Mouse (Mus musculus) kidney, adult 18-20 months (tissue): ENCODE measurements around the gene Mgl2.
"Not testable (repeated sequence)": the region's sequence is repeated elsewhere in the genome, so short reads cannot be mapped to it uniquely, and the experiment has no call there.

Experiments used
- DNase-seq: peaks from one replicate; pipeline ENCODE4 v3.0.0; 2021

Mgl2 gene

GRCm38 (mm10) chr11:70129926-70130379 is at the start of gene Mgl2:
Gene Mgl2 (plus strand): TSS chr11:70130329.
- no peak for DNase-seq

- no peak for DNase-seq
These were observed 49.1 kb upstream of the Mgl2 start for GRCm38 (mm10) chr11:70080803-70081590.

GRCm38 (mm10) chr11:70084563-70084962 is 45.6 kb upstream of the Mgl2 start:
- DNase-seq, result no peak

GRCm38 (mm10) chr11:70091986-70092783 is 37.9 kb upstream of the Mgl2 start, which contains the start of gene Asgr2:
Gene Asgr2 (plus strand): TSS chr11:70092644.
- DNase-seq, result no peak

- DNase-seq, result no peak
These were observed 32.7 kb upstream of the Mgl2 start for GRCm38 (mm10) chr11:70097396-70097795.

- DNase-seq, result no peak
These were observed 31.0 kb upstream of the Mgl2 start for GRCm38 (mm10) chr11:70099102-70099501.

- DNase-seq, result no peak
These were observed 30.3 kb upstream of the Mgl2 start for GRCm38 (mm10) chr11:70099809-70100208.

GRCm38 (mm10) chr11:70103701-70104315 is 26.3 kb upstream of the Mgl2 start:
- DNase-seq, result no peak

GRCm38 (mm10) chr11:70107085-70107484 is 23.0 kb upstream of the Mgl2 start:
- DNase-seq, result no peak

- peak; percentile 53 for DNase-seq
These were observed 20.0 kb upstream of the Mgl2 start for GRCm38 (mm10) chr11:70110146-70110545.

- DNase-seq, result no peak
These were observed 15.6 kb upstream of the Mgl2 start for GRCm38 (mm10) chr11:70114562-70114961.

- DNase-seq, result no peak
These were observed 14.2 kb upstream of the Mgl2 start for GRCm38 (mm10) chr11:70115901-70116300.

- DNase-seq, result not testable (repeated sequence)
These were observed 4.9 kb downstream of the Mgl2 start for GRCm38 (mm10) chr11:70135001-70135400.

GRCm38 (mm10) chr11:70135925-70136324 is 5.8 kb downstream of the Mgl2 start:
- not testable (repeated sequence) for DNase-seq

GRCm38 (mm10) chr11:70139171-70139570 is 9.0 kb downstream of the Mgl2 start:
- no peak for DNase-seq

- peak; percentile 41 for DNase-seq
These were observed 20.9 kb downstream of the Mgl2 start for GRCm38 (mm10) chr11:70151072-70151471.

GRCm38 (mm10) chr11:70155897-70156296 is 25.8 kb downstream of the Mgl2 start, which contains the start of gene Clec10a:
Gene Clec10a (plus strand): TSS chr11:70156197.
- DNase-seq, result not testable (repeated sequence)

GRCm38 (mm10) chr11:70162336-70162735 is 32.2 kb downstream of the Mgl2 start:
- DNase-seq, result no peak

GRCm38 (mm10) chr11:70165972-70166921 is 36.1 kb downstream of the Mgl2 start:
- DNase-seq, result no peak

GRCm38 (mm10) chr11:70168136-70168535 is 38.0 kb downstream of the Mgl2 start:
- no peak for DNase-seq

- not testable (repeated sequence) for DNase-seq
These were observed 39.3 kb downstream of the Mgl2 start for GRCm38 (mm10) chr11:70169471-70169870.

GRCm38 (mm10) chr11:70170291-70170690 is 40.2 kb downstream of the Mgl2 start:
- DNase-seq, result no peak
